Mouse (Mus musculus): ENCODE results near the gene Ppil4. TPM values are rescaled to one million over a fixed set of nuclear protein-coding genes. Genes with fewer than 3 reads are reported as not detected.

Ppil4 gene
- polyA plus RNA-seq, 1 experiment = 13.4 TPM

DNA sequence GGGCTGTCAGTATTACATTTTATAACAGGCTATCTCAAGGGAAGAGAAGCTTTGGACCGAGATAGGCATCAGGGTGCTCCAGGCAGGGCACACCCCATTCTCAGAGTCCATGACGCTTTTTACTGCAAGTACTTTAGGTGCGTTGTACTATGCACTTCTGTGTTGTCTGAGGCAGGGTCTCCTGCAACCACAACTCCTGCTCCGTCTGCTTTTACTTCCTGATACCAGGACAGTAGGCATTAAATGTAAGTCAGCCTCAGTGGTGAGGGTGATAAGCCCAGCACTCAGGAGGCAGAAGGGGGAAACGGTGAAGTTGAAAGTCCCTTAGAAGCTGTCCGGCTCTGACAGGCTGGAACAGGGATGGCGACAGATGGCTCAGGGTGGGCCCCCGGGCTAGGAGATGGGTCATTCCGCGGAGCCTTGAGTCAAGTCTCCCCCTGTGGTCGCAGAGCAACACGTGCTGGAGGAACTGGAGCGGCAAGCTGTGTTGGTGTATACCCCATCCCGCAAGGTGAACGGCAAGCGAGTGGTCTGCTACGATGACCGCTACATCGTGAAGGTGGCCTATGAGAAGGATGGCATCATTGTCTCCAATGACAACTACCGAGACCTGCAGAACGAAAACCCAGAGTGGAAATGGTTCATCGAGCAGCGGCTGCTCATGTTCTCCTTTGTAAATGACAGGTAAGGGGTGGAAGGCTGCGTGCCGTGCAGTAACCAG lies 69.4 kb downstream of the Ppil4 start:
- 97% methylated on average over 25 of the region's 25 CpGs for WGBS
- Histone ChIP-seq H3K4me3 (ENCODE audit: control insufficient read depth, insufficient read depth, low read length) (no peak overlapping the region), H3K4me1 (replicated peaks; ENCODE audit: control insufficient read depth, insufficient read depth, low read length) (no peaks in the 10 kb centered on the region), H3K36me3 (ENCODE audit: control insufficient read depth, insufficient read depth, low read length) (no peaks in the 10 kb centered on the region), H3K27me3 (ENCODE audit: control insufficient read depth, insufficient read depth, low read length) (no peaks in the 10 kb centered on the region), H3K27ac (ENCODE audit: control insufficient read depth, insufficient read depth, low read length) (no peak overlapping the region; the same call in 1 of the 2 replicates)
- no peak for DNase-seq
- TF ChIP-seq POLR2A (IDR thresholded peaks at IDR 0.05; ENCODE audit: control insufficient read depth, extremely low read depth, insufficient read depth, low read length, poor library complexity) (no peak), CTCF (IDR thresholded peaks at IDR 0.05; ENCODE audit: borderline replicate concordance, control insufficient read depth, extremely low read depth, insufficient read depth, low read length, poor library complexity) (no peak)

DNA sequence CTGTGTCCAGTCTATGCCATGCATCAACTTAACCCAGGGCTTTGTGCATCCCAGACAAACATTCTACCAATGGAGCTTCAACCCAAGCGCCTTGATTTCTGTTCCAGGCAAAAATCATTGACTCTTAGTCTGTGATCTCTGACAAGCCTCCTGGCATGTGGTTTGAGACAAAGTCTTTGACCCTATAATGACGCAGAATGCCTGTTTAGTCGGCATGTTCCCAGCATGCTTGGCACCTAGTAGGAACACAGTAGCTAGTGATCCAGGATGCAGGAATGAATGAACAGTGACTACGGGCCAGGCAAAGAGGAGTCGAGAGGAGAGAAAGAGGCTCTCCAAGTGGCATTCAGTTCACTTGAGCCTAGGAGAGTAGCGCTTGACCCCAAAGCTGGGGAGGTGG lies 70.7 kb downstream of the Ppil4 start:
- no peak for TF ChIP-seq POLR2A (IDR thresholded peaks at IDR 0.05; ENCODE audit: control insufficient read depth, extremely low read depth, insufficient read depth, low read length, poor library complexity)
- no peak for TF ChIP-seq CTCF (IDR thresholded peaks at IDR 0.05; ENCODE audit: borderline replicate concordance, control insufficient read depth, extremely low read depth, insufficient read depth, low read length, poor library complexity)
- DNase-seq = no peak
- no peaks in the 10 kb centered on the region for H3K27me3 ChIP-seq (ENCODE audit: control insufficient read depth, insufficient read depth, low read length)

GRCm38 (mm10) chr10:7864184-7864583 lies 71.5 kb downstream of the Ppil4 start:
- H3K27ac ChIP-seq (ENCODE audit: control insufficient read depth, insufficient read depth, low read length) = no peak overlapping the region

More for the DNA sequence above, 70.7 kb downstream of the Ppil4 start:
- no peaks in the 10 kb centered on the region for H3K4me1 ChIP-seq (replicated peaks; ENCODE audit: control insufficient read depth, insufficient read depth, low read length)
- 98% methylated on average over 6 of the region's 6 CpGs for WGBS
- peaks cover 6% of the 10 kb centered on the region; the same call in 1 of the 2 replicates for H3K36me3 ChIP-seq (ENCODE audit: control insufficient read depth, insufficient read depth, low read length)
- no peak overlapping the region for H3K27ac ChIP-seq (ENCODE audit: control insufficient read depth, insufficient read depth, low read length)
- no peak overlapping the region for H3K4me3 ChIP-seq (ENCODE audit: control insufficient read depth, insufficient read depth, low read length)

GRCm38 (mm10) chr10:7864806-7865205 lies 72.1 kb downstream of the Ppil4 start:
- H3K36me3 ChIP-seq (ENCODE audit: control insufficient read depth, insufficient read depth, low read length) = peaks cover 6% of the 10 kb centered on the region; the same call in 1 of the 2 replicates
- no peaks in the 10 kb centered on the region for H3K4me1 ChIP-seq (replicated peaks; ENCODE audit: control insufficient read depth, insufficient read depth, low read length)
- no peaks in the 10 kb centered on the region for H3K27me3 ChIP-seq (ENCODE audit: control insufficient read depth, insufficient read depth, low read length)
- H3K4me3 ChIP-seq (ENCODE audit: control insufficient read depth, insufficient read depth, low read length) = no peak overlapping the region
- no peak overlapping the region for H3K27ac ChIP-seq (ENCODE audit: control insufficient read depth, insufficient read depth, low read length)
- no peak for DNase-seq
- no peak for TF ChIP-seq CTCF (IDR thresholded peaks at IDR 0.05; ENCODE audit: borderline replicate concordance, control insufficient read depth, extremely low read depth, insufficient read depth, low read length, poor library complexity)
- no peak for TF ChIP-seq POLR2A (IDR thresholded peaks at IDR 0.05; ENCODE audit: control insufficient read depth, extremely low read depth, insufficient read depth, low read length, poor library complexity)
- WGBS = 97% methylated on average over 3 of the region's 3 CpGs

More at GRCm38 (mm10) chr10:7864184-7864583, 71.5 kb downstream of the Ppil4 start:
- peaks cover 6% of the 10 kb centered on the region; the same call in 1 of the 2 replicates for H3K36me3 ChIP-seq (ENCODE audit: control insufficient read depth, insufficient read depth, low read length)
- TF ChIP-seq POLR2A (IDR thresholded peaks at IDR 0.05; ENCODE audit: control insufficient read depth, extremely low read depth, insufficient read depth, low read length, poor library complexity) (no peak), CTCF (IDR thresholded peaks at IDR 0.05; ENCODE audit: borderline replicate concordance, control insufficient read depth, extremely low read depth, insufficient read depth, low read length, poor library complexity) (no peak)
- 95% methylated on average over 6 of the region's 6 CpGs for WGBS
- H3K27me3 ChIP-seq (ENCODE audit: control insufficient read depth, insufficient read depth, low read length) = no peaks in the 10 kb centered on the region
- no peak for DNase-seq
- no peaks in the 10 kb centered on the region for H3K4me1 ChIP-seq (replicated peaks; ENCODE audit: control insufficient read depth, insufficient read depth, low read length)
- H3K4me3 ChIP-seq (ENCODE audit: control insufficient read depth, insufficient read depth, low read length) = no peak overlapping the region

DNA sequence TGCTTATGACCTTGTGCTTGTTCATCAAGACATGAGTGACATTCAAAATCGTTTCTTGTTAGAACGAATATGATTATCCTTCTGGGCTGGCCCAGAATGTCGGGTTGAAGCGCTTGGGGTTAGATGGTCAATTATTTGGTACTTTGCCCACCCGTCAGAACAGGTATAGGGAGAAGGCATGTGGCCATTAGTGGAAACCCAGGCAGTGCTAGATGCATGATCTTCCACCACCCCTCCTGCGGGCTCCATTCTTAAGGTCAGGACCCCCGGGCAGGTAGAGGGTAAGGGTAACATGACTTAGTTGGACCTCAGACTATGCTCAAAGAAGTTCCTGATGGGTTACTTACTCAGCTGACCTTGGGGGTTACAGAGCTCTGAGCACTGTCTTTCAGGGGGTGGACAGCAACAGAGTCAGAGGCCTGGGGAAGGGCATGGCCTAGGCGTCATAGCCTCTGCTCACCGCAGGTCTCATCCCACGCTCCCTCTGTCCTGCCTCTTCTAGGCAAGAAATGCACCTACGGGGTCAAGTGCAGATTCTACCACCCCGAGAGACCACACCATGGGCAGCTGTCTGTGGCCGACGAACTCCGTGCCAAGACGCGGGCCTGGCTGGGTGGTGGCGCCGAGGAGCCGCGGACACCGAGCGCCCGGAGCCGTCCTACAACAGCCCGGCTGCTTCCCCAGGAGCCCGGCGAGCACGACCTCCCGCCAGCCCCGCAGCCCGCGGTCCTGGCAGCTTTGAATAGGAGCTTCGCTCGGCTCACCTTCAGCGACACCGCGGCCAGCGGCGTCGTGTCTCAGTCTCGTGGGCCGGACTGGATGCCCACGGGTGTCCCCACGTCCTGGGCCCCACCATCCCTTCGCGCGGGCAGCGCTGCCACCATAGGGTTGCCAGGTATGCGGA lies 74.3 kb downstream of the Ppil4 start:
- peaks cover 6% of the 10 kb centered on the region; the same call in 1 of the 2 replicates for H3K36me3 ChIP-seq (ENCODE audit: control insufficient read depth, insufficient read depth, low read length)
- 91% methylated on average over 50 of the region's 50 CpGs for WGBS
- TF ChIP-seq CTCF (IDR thresholded peaks at IDR 0.05; ENCODE audit: borderline replicate concordance, control insufficient read depth, extremely low read depth, insufficient read depth, low read length, poor library complexity) (no peak), POLR2A (IDR thresholded peaks at IDR 0.05; ENCODE audit: control insufficient read depth, extremely low read depth, insufficient read depth, low read length, poor library complexity) (no peak)
- no peak overlapping the region for H3K4me3 ChIP-seq (ENCODE audit: control insufficient read depth, insufficient read depth, low read length)
- peak; percentile 28 for DNase-seq
- H3K4me1 ChIP-seq (replicated peaks; ENCODE audit: control insufficient read depth, insufficient read depth, low read length) = no peaks in the 10 kb centered on the region
- no peaks in the 10 kb centered on the region for H3K27me3 ChIP-seq (ENCODE audit: control insufficient read depth, insufficient read depth, low read length)
- H3K27ac ChIP-seq (ENCODE audit: control insufficient read depth, insufficient read depth, low read length) = no peak overlapping the region

GRCm38 (mm10) chr10:7867666-7868030 lies 75.0 kb downstream of the Ppil4 start:
- no peak overlapping the region for H3K27ac ChIP-seq (ENCODE audit: control insufficient read depth, insufficient read depth, low read length)
- no peaks in the 10 kb centered on the region for H3K27me3 ChIP-seq (ENCODE audit: control insufficient read depth, insufficient read depth, low read length)
- H3K36me3 ChIP-seq (ENCODE audit: control insufficient read depth, insufficient read depth, low read length) = peaks cover 6% of the 10 kb centered on the region; the same call in 1 of the 2 replicates
- H3K4me3 ChIP-seq (ENCODE audit: control insufficient read depth, insufficient read depth, low read length) = no peak overlapping the region
- no peak for DNase-seq
- H3K4me1 ChIP-seq (replicated peaks; ENCODE audit: control insufficient read depth, insufficient read depth, low read length) = no peaks in the 10 kb centered on the region
- 90% methylated on average over 21 of the region's 21 CpGs for WGBS
- TF ChIP-seq POLR2A (IDR thresholded peaks at IDR 0.05; ENCODE audit: control insufficient read depth, extremely low read depth, insufficient read depth, low read length, poor library complexity) (no peak), CTCF (IDR thresholded peaks at IDR 0.05; ENCODE audit: borderline replicate concordance, control insufficient read depth, extremely low read depth, insufficient read depth, low read length, poor library complexity) (no peak)
